Comparison of ENCODE assay signal across 1 mouse cellular context in the genomic region with DNA sequence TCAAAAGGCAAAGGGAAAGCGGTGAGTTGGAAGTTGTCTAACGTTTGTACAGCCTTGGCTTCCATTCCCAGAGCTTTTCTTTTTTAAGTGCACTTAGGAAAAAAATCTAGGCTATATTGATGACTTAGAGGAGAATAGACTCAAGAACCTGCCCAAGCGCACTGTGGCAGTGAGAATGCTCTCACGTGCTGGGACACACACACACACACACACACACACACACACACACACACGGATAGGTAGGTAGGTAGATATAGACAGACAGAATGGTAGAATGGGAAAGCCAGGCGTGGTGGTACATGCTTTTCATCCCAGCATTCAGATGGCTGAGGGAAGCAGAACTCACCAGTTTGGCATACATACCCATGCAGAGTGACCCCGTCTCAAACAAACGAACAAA.
TF ChIP-seq lines count a peak whose summit lies in the region.

No protein-coding gene starts in this region.

TF ChIP-seq in MEL, 35 proteins besides CTCF, POLR2A, EP300 and RAD21 (continued from another document):
- TF ChIP-seq BHLHE40 (IDR thresholded peaks at IDR 0.05; ENCODE audit: borderline replicate concordance, low read depth, low read length) (peak; percentile 64; the same call in 1 of the 2 replicates), CHD1 (IDR thresholded peaks at IDR 0.05; ENCODE audit: low read depth, low read length) (no peak), ETS1 (IDR thresholded peaks at IDR 0.05; ENCODE audit: low read depth, low read length) (no peak), MEF2A (IDR thresholded peaks at IDR 0.05; ENCODE audit: extremely low read depth, insufficient replicate concordance, low read depth, low read length, poor library complexity, severe bottlenecking) (no peak), MAZ (IDR thresholded peaks at IDR 0.05; ENCODE audit: low read depth, low read length) (no peak), SMC3 (IDR thresholded peaks at IDR 0.05; ENCODE audit: low read depth, low read length) (no peak)
